Mouse (Mus musculus) small intestine, adult 2 months (tissue): ENCODE data around the gene Hectd2. TPM values are rescaled to one million over a fixed set of nuclear protein-coding genes. Genes with fewer than 3 reads are reported as not detected.

Experiments
- H3K27ac ChIP-seq: fragments of 200-500 bp; 2 replicates; pipeline ENCODE4 v1.5.1; 2012; ENCODE audit warnings: low read depth, low read length, control low read depth, inconsistent platforms; ENCODE audit not compliant: insufficient read depth
- H3K27me3 ChIP-seq: fragments of 200-500 bp; 2 replicates; pipeline ENCODE4 v1.6.1; 2012; ENCODE audit warnings: mild to moderate bottlenecking, moderate library complexity, low read length, inconsistent platforms; ENCODE audit not compliant: control insufficient read depth, insufficient read depth
- H3K36me3 ChIP-seq: fragments of 200-500 bp; 2 replicates; pipeline ENCODE4 v1.6.1; 2012; ENCODE audit warnings: mild to moderate bottlenecking, low read length, control low read depth, inconsistent platforms; ENCODE audit not compliant: control insufficient read depth, insufficient read depth
- H3K4me1 ChIP-seq: fragments of 200-500 bp; 2 replicates; pipeline ENCODE4 v1.6.1; 2012; ENCODE audit warnings: low read length, inconsistent platforms, mixed read lengths; ENCODE audit not compliant: control insufficient read depth, insufficient read depth, insufficient read length
- H3K4me3 ChIP-seq: fragments of 200-500 bp; 2 replicates; pipeline ENCODE4 v1.5.1; 2012; ENCODE audit warnings: low read depth, mild to moderate bottlenecking, control low read depth, inconsistent platforms, low read length, moderate library complexity
- CTCF ChIP-seq: fragments of 200-500 bp; IDR thresholded peaks from 2 replicates; pipeline ENCODE4 v1.5.1; 2012; ENCODE audit warnings: low read depth, mild to moderate bottlenecking, control low read depth, inconsistent platforms, low read length, moderate library complexity, mixed read lengths; ENCODE audit not compliant: insufficient replicate concordance, insufficient read length; ENCODE audit errors: extremely low read depth
- POLR2A ChIP-seq: fragments of 200-500 bp; IDR thresholded peaks from 2 replicates; pipeline ENCODE4 v1.6.1; 2012; ENCODE audit warnings: low read depth, mild to moderate bottlenecking, control low read depth, inconsistent platforms, low read length, moderate library complexity
- WGBS: fragments of 180-500 bp; shearing (Covaris S2); methylation state at CpG from one replicate; pipeline ENCODE4 v1.1.7; 2018; 5-methylcytosine and 5-hydroxymethylcytosine counted together
- polyA plus RNA-seq: library from polyadenylated mRNA; depleted of rRNA; stranded (reverse); fragments of >200 nt; gene quantifications from 2 replicates; pipeline ENCODE4 v1.2.3, GENCODE M21; 2012; rRNA removed

Gene Hectd2
- polyA plus RNA-seq, 1 experiment, result 0.22 TPM

- H3K4me1 ChIP-seq, result peaks cover 3% of the 10 kb centered on the region; the same call in 1 of the 2 replicates
These were observed 112.9 kb downstream of the Hectd2 start for GRCm38 (mm10) chr19:36667368-36667767.

DNA sequence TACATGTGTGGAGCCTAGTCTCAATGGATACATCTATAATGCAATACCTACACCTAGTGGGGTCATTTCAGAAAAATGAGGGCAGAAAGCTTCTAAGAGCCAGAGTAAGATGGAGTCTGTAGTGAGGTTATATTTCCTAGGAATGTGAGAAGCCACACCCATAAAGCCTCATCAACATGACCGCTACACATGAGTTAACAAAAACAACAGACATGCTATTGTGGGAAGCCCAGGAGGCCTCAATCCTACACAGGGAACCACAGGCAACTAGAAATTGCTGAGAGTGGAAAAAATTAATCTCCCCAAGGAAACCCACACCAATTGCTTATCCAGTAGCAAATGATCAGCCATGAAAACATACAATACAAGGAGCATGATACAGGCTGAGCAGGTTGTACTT lies 113.7 kb downstream of the Hectd2 start:
- H3K36me3 ChIP-seq, result no peaks in the 10 kb centered on the region

More at GRCm38 (mm10) chr19:36667368-36667767, 112.9 kb downstream of the Hectd2 start:
- Histone ChIP-seq H3K27me3 (no peaks in the 10 kb centered on the region), H3K27ac (no peak overlapping the region), H3K4me3 (no peak overlapping the region), H3K36me3 (no peaks in the 10 kb centered on the region)
- WGBS, result 92% methylated on average over 6 of the region's 6 CpGs
- TF ChIP-seq POLR2A (no peak), CTCF (no peak)

GRCm38 (mm10) chr19:36668881-36669639 lies 114.6 kb downstream of the Hectd2 start:
- no peaks in the 10 kb centered on the region for H3K36me3 ChIP-seq
- no peaks in the 10 kb centered on the region for H3K27me3 ChIP-seq
- no peak overlapping the region for H3K4me3 ChIP-seq
- TF ChIP-seq POLR2A, result no peak
- no peak overlapping the region for H3K27ac ChIP-seq
- WGBS, result 89% methylated on average over 2 of the region's 2 CpGs
- H3K4me1 ChIP-seq, result no peaks in the 10 kb centered on the region

More for the DNA sequence above, 113.7 kb downstream of the Hectd2 start:
- peaks cover 3% of the 10 kb centered on the region; the same call in 1 of the 2 replicates for H3K4me1 ChIP-seq
- no peak for TF ChIP-seq POLR2A
- TF ChIP-seq CTCF, result no peak
- no peak overlapping the region for H3K4me3 ChIP-seq
- H3K27me3 ChIP-seq, result no peaks in the 10 kb centered on the region
- H3K27ac ChIP-seq, result no peak overlapping the region
- WGBS, result 97% methylated on average over 1 of the region's 1 CpGs

- no peaks in the 10 kb centered on the region for H3K27me3 ChIP-seq
- no peak overlapping the region for H3K4me3 ChIP-seq
- no peak overlapping the region for H3K27ac ChIP-seq
- TF ChIP-seq POLR2A (no peak), CTCF (no peak)
- no peaks in the 10 kb centered on the region for H3K36me3 ChIP-seq
- WGBS, result 84% methylated on average over 5 of the region's 5 CpGs
- no peaks in the 10 kb centered on the region for H3K4me1 ChIP-seq
These were observed 115.4 kb downstream of the Hectd2 start for GRCm38 (mm10) chr19:36669720-36670451.

Other genes starting within 250 kb of the Hectd2 start
- gene Pcgf5, start 206.3 kb upstream of the Hectd2 start, polyA plus RNA-seq, result 2.3 and 6.4 TPM in 2 replicates
- gene Ppp1r3c, start 182.0 kb downstream of the Hectd2 start, polyA plus RNA-seq, result 0.55 and 0.75 TPM in 2 replicates